Mouse (Mus musculus): ENCODE measurements at regions not wholly inside any gene's neighbourhood (a gene's known extent, or its start where the extent isn't known, plus 50 kb on each side); places are given as distances from the start of the nearest gene placed in this dataset.

DNA sequence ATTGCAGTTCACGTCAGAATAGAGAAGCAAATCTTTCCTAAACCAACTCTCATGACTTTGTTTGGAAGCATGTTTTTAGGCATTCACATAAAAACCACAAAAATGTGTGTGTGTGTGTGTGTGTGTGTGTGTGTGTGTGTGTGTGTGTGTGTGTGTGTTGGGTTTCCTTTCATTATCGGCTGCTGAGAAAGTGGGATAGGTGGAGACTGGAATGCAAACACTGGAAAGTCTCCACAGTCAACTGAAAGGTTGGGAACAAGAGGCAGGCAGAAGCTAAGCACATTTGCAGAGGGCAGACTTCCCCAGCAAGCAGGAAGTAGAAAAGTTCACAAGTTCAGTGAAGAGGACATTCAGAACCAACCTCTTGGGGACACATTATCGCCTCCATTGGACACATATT lies 176.5 kb downstream of the Tmsb4x start:
- Histone ChIP-seq H3K27ac (ENCODE audit: low read depth, low read length) (no peak overlapping the region), H3K4me3 (ENCODE audit: low read depth, low read length) (no peak overlapping the region), H3K36me3 (ENCODE audit: control insufficient read depth, insufficient read depth, low read length) (no peaks in the 10 kb centered on the region), H3K4me2 (replicated peaks; ENCODE audit: low read depth, low read length) (no peak overlapping the region), H3K9me3 (ENCODE audit: control insufficient read depth, low read length) (no peaks in the 10 kb centered on the region), H3K4me1 (replicated peaks; ENCODE audit: control insufficient read depth, insufficient read depth, low read length) (no peaks in the 10 kb centered on the region), H3K9ac (ENCODE audit: low read depth, low read length) (no peak overlapping the region), H3K27me3 (ENCODE audit: control insufficient read depth, insufficient read depth, low read length) (peaks cover 3% of the 10 kb centered on the region; the same call in 1 of the 2 replicates)
- DNase-seq (ENCODE audit: low spot score) (no peak), ATAC-seq (ENCODE audit: low FRiP score) (no peak)
- WGBS = 77% methylated on average over 3 of the region's 3 CpGs

DNA sequence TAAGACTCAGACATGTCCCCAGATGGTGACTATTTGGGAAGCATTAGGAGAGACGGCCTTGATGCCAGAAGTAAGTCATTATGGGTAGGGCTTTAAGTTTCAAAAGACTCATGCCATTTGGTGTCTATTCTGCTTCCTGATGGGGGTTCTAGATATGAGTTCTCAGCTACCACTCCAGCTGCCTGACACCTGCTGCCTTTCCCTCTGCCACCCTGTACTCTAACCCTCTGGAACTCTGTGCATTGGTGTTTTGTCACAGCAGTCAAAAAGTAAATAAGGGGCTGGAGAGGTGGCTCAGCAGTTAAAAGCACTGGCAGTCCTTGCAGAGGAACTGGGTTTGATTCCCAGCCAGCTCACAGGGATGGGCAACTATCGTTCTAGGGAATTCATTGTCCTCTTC lies 177.6 kb downstream of the Tmsb4x start:
- H3K9ac ChIP-seq (ENCODE audit: low read depth, low read length) = no peak overlapping the region
- no peaks in the 10 kb centered on the region for H3K36me3 ChIP-seq (ENCODE audit: control insufficient read depth, insufficient read depth, low read length)
- no peaks in the 10 kb centered on the region for H3K4me1 ChIP-seq (replicated peaks; ENCODE audit: control insufficient read depth, insufficient read depth, low read length)
- no peak overlapping the region for H3K4me2 ChIP-seq (replicated peaks; ENCODE audit: low read depth, low read length)
- DNase-seq (ENCODE audit: low spot score) = no peak
- H3K27ac ChIP-seq (ENCODE audit: low read depth, low read length) = no peak overlapping the region
- 83% methylated on average over 2 of the region's 2 CpGs for WGBS
- H3K27me3 ChIP-seq (ENCODE audit: control insufficient read depth, insufficient read depth, low read length) = peaks cover 2% of the 10 kb centered on the region; the same call in 1 of the 2 replicates
- H3K4me3 ChIP-seq (ENCODE audit: low read depth, low read length) = no peak overlapping the region
- no peaks in the 10 kb centered on the region for H3K9me3 ChIP-seq (ENCODE audit: control insufficient read depth, low read length)
- ATAC-seq (ENCODE audit: low FRiP score) = no peak

DNA sequence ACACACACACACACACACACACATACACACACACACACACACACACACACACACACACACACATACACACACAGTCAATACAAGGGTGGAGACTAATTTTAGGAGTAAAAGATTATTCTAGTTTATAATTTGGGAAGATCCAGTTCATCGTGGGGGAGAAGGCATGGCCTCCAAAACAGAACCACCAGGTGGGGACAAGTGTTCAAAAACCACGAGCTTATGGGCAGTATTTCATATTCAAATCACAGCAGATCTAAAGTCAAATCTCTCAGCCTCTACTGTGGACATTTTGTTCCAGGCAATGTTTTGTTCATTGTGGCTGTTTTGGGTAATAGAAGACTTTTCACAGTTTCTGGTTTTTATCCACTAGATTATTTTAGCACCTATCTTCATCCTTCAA lies 193.5 kb downstream of the Tmsb4x start:
- peaks cover 6% of the 10 kb centered on the region; the same call in 1 of the 2 replicates for H3K27me3 ChIP-seq (ENCODE audit: control insufficient read depth, insufficient read depth, low read length)
- no peak for DNase-seq (ENCODE audit: low spot score)
- WGBS = 74% methylated on average over 2 of the region's 2 CpGs
- no peak overlapping the region for H3K27ac ChIP-seq (ENCODE audit: low read depth, low read length)
- no peak for ATAC-seq (ENCODE audit: low FRiP score)
- no peak overlapping the region for H3K4me2 ChIP-seq (replicated peaks; ENCODE audit: low read depth, low read length)
- no peaks in the 10 kb centered on the region for H3K9me3 ChIP-seq (ENCODE audit: control insufficient read depth, low read length)
- no peaks in the 10 kb centered on the region for H3K4me1 ChIP-seq (replicated peaks; ENCODE audit: control insufficient read depth, insufficient read depth, low read length)
- no peak overlapping the region for H3K4me3 ChIP-seq (ENCODE audit: low read depth, low read length)
- no peaks in the 10 kb centered on the region for H3K36me3 ChIP-seq (ENCODE audit: control insufficient read depth, insufficient read depth, low read length)
- no peak overlapping the region for H3K9ac ChIP-seq (ENCODE audit: low read depth, low read length)

DNA sequence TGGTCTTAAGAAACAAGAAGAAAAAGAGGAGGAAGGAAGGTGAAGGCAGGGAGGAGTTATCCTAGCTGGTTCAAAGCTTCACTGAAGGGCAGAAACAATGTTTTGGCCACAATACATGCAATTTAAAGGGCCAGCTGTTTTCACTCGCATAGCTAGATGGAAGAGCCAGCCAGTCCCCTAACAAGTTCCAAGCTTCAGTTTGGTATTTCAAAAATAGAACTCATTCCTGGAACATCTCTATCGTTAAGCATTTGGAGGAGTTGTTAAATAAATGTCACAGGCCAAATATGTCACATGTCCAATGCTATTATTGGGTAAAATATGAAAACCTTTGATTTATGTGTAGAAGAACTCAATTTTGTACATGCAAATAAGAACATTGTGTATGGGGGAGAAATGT lies 194.8 kb downstream of the Tmsb4x start:
- no peak for ATAC-seq (ENCODE audit: low FRiP score)
- no peak overlapping the region for H3K4me3 ChIP-seq (ENCODE audit: low read depth, low read length)
- H3K4me1 ChIP-seq (replicated peaks; ENCODE audit: control insufficient read depth, insufficient read depth, low read length) = no peaks in the 10 kb centered on the region
- H3K9ac ChIP-seq (ENCODE audit: low read depth, low read length) = no peak overlapping the region
- peaks cover 6% of the 10 kb centered on the region; the same call in 1 of the 2 replicates for H3K27me3 ChIP-seq (ENCODE audit: control insufficient read depth, insufficient read depth, low read length)
- whole genome bisulfite sequencing = 83% methylated on average over 2 of the region's 2 CpGs
- H3K4me2 ChIP-seq (replicated peaks; ENCODE audit: low read depth, low read length) = no peak overlapping the region
- H3K9me3 ChIP-seq (ENCODE audit: control insufficient read depth, low read length) = no peaks in the 10 kb centered on the region
- H3K27ac ChIP-seq (ENCODE audit: low read depth, low read length) = no peak overlapping the region
- no peak for DNase-seq (ENCODE audit: low spot score)
- H3K36me3 ChIP-seq (ENCODE audit: control insufficient read depth, insufficient read depth, low read length) = no peaks in the 10 kb centered on the region

DNA sequence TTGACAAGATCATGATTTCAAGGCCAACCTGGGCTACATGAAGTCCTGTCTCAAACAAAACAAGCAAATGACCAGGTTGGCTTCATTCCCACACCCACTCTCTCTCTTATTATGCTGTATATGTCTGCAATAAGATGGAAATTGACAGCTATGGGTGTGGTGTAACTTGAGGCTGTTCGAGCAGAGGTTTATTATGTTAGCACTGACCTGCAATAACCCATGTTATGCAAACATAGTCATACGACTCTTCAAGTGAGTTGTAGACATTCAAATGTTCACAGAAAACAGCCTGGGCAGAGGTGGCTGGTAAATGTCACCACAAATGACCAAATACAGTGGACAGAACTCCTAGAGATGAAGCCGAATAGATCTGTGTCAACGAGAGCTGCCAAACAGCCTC lies 196.2 kb downstream of the Tmsb4x start:
- Histone ChIP-seq H3K9ac (ENCODE audit: low read depth, low read length) (no peak overlapping the region), H3K27me3 (ENCODE audit: control insufficient read depth, insufficient read depth, low read length) (peaks cover 6% of the 10 kb centered on the region; the same call in 1 of the 2 replicates), H3K4me3 (ENCODE audit: low read depth, low read length) (no peak overlapping the region), H3K9me3 (ENCODE audit: control insufficient read depth, low read length) (no peaks in the 10 kb centered on the region), H3K4me1 (replicated peaks; ENCODE audit: control insufficient read depth, insufficient read depth, low read length) (no peaks in the 10 kb centered on the region), H3K36me3 (ENCODE audit: control insufficient read depth, insufficient read depth, low read length) (no peaks in the 10 kb centered on the region), H3K4me2 (replicated peaks; ENCODE audit: low read depth, low read length) (no peak overlapping the region), H3K27ac (ENCODE audit: low read depth, low read length) (no peak overlapping the region)
- WGBS = 80% methylated on average over 4 of the region's 4 CpGs
- no peak for ATAC-seq (ENCODE audit: low FRiP score)
- DNase-seq (ENCODE audit: low spot score) = no peak

DNA sequence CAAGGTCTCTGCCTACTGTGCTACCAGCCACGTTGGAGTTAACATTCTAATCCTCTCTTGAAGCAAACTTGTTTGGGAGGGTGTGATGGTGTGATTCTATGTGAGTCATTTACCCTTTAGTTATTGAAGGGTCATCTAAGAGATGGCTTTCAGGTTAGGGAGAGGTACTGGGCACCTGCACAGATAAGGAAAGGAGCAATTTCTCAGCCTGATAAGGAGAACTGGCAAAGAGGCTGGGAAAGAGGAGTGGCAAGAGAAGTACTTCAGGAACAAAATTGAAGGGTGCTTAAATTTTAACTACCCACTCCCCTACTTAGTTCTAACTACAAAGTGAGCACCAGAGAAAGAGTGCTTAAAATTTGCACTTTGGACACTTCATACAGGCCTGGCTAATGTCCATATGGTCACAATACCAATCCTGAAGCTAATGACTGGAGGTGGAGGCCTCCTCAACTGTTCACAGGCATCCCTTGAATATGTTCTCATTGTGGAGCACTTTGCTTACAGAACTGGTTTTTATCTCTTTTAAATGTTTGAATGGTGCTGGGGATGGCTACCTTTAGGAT lies 197.1 kb downstream of the Tmsb4x start:
- no peaks in the 10 kb centered on the region for H3K4me1 ChIP-seq (replicated peaks; ENCODE audit: control insufficient read depth, insufficient read depth, low read length)
- ATAC-seq (ENCODE audit: low FRiP score) = no peak
- no peak overlapping the region for H3K27ac ChIP-seq (ENCODE audit: low read depth, low read length)
- H3K4me3 ChIP-seq (ENCODE audit: low read depth, low read length) = no peak overlapping the region
- peaks cover 6% of the 10 kb centered on the region; the same call in 1 of the 2 replicates for H3K27me3 ChIP-seq (ENCODE audit: control insufficient read depth, insufficient read depth, low read length)
- H3K9ac ChIP-seq (ENCODE audit: low read depth, low read length) = no peak overlapping the region
- no peak for DNase-seq (ENCODE audit: low spot score)
- H3K4me2 ChIP-seq (replicated peaks; ENCODE audit: low read depth, low read length) = no peak overlapping the region
- no peaks in the 10 kb centered on the region for H3K9me3 ChIP-seq (ENCODE audit: control insufficient read depth, low read length)
- 74% methylated on average over 1 of the region's 1 CpGs for WGBS
- H3K36me3 ChIP-seq (ENCODE audit: control insufficient read depth, insufficient read depth, low read length) = no peaks in the 10 kb centered on the region

DNA sequence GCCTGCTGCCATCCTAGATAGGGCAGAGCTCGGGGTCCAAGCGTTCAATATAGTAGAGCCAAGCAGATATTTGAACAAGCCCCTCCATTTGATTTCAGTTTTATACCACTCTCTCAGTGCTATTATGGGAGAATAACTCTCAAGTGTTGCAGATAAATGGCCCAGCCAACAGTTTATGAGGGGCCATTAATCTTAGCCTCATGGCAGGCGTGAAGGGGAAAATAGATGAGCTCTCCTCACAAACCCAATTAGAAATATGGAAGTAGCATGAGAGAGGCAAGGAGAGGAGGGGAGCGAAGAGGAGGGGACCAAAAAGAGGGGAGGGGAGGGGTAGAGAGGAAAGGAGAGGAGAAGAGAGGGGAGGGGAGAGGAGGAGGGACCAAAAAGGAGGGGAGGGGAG lies 213.3 kb downstream of the Tmsb4x start:
- ATAC-seq (ENCODE audit: low FRiP score) (peak; percentile 38), DNase-seq (ENCODE audit: low spot score) (no peak)
- no peaks in the 10 kb centered on the region for H3K27me3 ChIP-seq (ENCODE audit: control insufficient read depth, insufficient read depth, low read length)
- 84% methylated on average over 4 of the region's 4 CpGs for WGBS
- no peaks in the 10 kb centered on the region for H3K9me3 ChIP-seq (ENCODE audit: control insufficient read depth, low read length)
- H3K4me3 ChIP-seq (ENCODE audit: low read depth, low read length) = no peak overlapping the region
- no peak overlapping the region for H3K4me2 ChIP-seq (replicated peaks; ENCODE audit: low read depth, low read length)
- H3K9ac ChIP-seq (ENCODE audit: low read depth, low read length) = no peak overlapping the region
- H3K36me3 ChIP-seq (ENCODE audit: control insufficient read depth, insufficient read depth, low read length) = no peaks in the 10 kb centered on the region
- H3K4me1 ChIP-seq (replicated peaks; ENCODE audit: control insufficient read depth, insufficient read depth, low read length) = no peaks in the 10 kb centered on the region
- no peak overlapping the region for H3K27ac ChIP-seq (ENCODE audit: low read depth, low read length)

DNA sequence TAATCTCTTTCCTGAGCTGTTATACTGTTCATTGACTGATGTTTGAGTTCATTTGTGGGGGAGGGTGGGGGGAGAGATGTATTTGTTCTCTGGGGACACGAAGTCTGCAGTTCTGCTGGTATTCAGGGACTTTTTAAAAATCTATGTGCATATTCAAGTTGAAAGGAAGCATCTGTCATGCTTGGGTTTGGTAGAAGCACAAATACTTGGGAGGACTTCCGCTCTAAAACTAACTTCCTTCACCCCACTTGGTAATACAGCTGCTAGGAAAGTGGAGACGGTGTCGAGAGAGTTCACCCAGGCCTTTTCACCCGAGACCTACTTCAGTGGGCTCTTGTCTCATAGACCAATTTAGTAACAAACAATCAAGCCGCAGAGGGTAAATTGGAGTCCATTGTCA lies 228.1 kb downstream of the Tmsb4x start:
- Histone ChIP-seq H3K4me1 (replicated peaks; ENCODE audit: control insufficient read depth, insufficient read depth, low read length) (no peaks in the 10 kb centered on the region), H3K27me3 (ENCODE audit: control insufficient read depth, insufficient read depth, low read length) (peaks cover 7% of the 10 kb centered on the region; the same call in 1 of the 2 replicates), H3K9ac (ENCODE audit: low read depth, low read length) (no peak overlapping the region), H3K27ac (ENCODE audit: low read depth, low read length) (no peak overlapping the region), H3K36me3 (ENCODE audit: control insufficient read depth, insufficient read depth, low read length) (no peaks in the 10 kb centered on the region), H3K9me3 (ENCODE audit: control insufficient read depth, low read length) (no peaks in the 10 kb centered on the region), H3K4me2 (replicated peaks; ENCODE audit: low read depth, low read length) (no peak overlapping the region), H3K4me3 (ENCODE audit: low read depth, low read length) (no peak overlapping the region)
- DNase-seq (ENCODE audit: low spot score) = no peak
- WGBS = 89% methylated on average over 6 of the region's 6 CpGs
- no peak for ATAC-seq (ENCODE audit: low FRiP score)

DNA sequence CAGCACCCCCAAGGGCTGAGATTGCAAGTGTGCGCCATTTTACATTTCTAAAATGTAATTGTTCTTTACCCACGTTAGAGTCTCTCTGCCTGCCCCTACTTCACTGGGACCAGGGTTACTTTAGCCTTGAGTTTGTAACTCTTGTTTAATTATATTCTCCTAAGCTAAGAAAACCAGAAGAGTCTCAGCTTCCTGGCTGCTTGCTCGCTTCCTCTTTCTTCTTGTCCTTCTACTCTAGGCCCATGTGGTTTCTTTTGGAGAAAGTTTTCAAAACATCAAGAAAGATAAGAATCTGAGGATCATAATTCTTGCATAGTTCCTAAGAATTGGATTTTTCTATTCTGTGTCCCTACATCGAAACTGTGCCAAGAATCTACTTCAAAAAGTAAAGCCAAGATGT lies 228.6 kb downstream of the Tmsb4x start:
- Histone ChIP-seq H3K36me3 (ENCODE audit: control insufficient read depth, insufficient read depth, low read length) (no peaks in the 10 kb centered on the region), H3K9ac (ENCODE audit: low read depth, low read length) (no peak overlapping the region), H3K27me3 (ENCODE audit: control insufficient read depth, insufficient read depth, low read length) (peaks cover 7% of the 10 kb centered on the region; the same call in 1 of the 2 replicates), H3K27ac (ENCODE audit: low read depth, low read length) (no peak overlapping the region), H3K4me1 (replicated peaks; ENCODE audit: control insufficient read depth, insufficient read depth, low read length) (no peaks in the 10 kb centered on the region), H3K4me3 (ENCODE audit: low read depth, low read length) (no peak overlapping the region), H3K4me2 (replicated peaks; ENCODE audit: low read depth, low read length) (no peak overlapping the region), H3K9me3 (ENCODE audit: control insufficient read depth, low read length) (no peaks in the 10 kb centered on the region)
- WGBS = 85% methylated on average over 4 of the region's 4 CpGs
- no peak for DNase-seq (ENCODE audit: low spot score)
- ATAC-seq (ENCODE audit: low FRiP score) = no peak

Data from hindbrain, embryonic 11.5 days (tissue).